Mouse (Mus musculus) kidney, postnatal 36 days (tissue): ENCODE results near the gene Rtel1.

Experiments
- DNase-seq, 2 experiments: peaks; one replicate each; pipeline ENCODE4 v3.0.0; 2021 to 2022; ENCODE audit warnings: mixed read lengths in 2 of 2

Rtel1 gene

GRCm38 (mm10) chr2:181391541-181391940 is 72.0 kb downstream of the Rtel1 start:
- DNase-seq, result no peak

DNA sequence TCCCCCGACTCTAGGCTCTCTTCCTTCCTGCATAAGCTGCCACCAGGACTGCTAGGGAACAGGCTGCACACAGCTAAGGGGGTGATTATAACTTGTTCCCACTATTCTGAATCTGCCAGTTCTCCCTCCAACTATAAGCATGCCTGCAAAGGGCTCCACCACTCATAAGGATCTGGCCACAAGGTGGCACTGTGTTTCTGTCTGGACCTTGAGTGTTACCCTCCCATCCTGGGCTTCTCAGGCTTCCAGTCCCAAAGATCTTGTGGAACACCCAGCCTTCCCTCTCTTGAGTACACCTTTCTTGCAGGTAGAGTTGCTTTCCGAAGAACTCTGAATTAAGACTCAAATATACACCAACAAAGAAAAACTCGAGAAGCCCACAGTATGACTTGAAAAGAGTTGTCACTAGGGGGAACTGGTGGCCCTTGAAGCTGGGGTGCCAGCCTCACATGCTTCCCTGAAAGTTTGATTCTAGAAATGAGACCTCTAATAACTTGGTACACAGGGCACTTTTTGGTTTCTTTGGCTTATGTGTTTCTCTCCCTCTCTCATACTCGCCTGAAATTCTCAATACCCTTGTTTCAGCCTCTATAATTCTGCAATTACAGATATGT is 73.2 kb downstream of the Rtel1 start:
- peak; percentile 86 to 95 for DNase-seq

DNA sequence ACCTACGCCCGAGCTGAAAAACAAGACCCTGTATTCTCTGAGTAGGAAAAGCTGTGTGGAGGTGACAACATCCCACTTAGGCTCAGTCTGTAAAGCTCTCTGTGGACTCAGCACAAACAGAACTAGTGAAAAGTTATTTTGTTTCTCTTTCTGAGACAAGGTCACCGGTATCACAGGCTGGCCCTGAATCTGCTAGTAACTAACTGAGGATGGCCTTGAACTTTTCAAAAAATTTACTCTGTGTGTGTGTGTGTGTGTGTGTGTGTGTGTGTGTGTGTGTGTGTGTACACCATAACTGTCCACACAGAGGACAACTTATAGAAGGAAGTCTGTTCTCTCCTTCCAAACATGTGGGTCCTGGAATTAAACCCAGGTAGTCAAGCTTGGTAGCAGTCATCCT is 74.5 kb downstream of the Rtel1 start:
- DNase-seq, result no peak

GRCm38 (mm10) chr2:181397207-181397761 is 77.7 kb downstream of the Rtel1 start:
- no peak for DNase-seq

GRCm38 (mm10) chr2:181401497-181401896 is 82.0 kb downstream of the Rtel1 start:
- DNase-seq, result no peak

DNA sequence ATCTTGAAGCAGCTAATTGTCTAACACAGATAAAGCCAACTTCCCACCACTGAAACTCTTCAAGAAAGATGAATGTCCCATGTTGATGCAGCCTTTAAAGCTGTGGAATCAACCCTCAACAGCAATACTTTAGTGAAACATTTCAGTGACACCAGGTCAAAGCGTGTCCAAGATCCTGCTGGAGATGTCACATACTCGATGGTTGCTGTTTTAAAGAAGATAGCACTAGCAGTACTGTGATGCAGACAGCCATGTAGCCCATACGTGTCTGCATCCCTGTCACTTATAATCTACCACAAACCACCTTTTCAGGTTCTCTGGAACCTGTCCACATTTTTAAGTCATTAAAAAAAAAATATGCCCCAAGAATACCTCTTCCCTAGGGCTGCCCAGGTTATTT is 84.2 kb downstream of the Rtel1 start:
- DNase-seq, result no peak
